Mouse (Mus musculus) heart, adult 11 months (tissue): ENCODE measurements around the gene Mbnl3.

Source experiments
- DNase-seq: peaks from one replicate; pipeline ENCODE4 v3.0.0; 2022

Gene Mbnl3

DNA sequence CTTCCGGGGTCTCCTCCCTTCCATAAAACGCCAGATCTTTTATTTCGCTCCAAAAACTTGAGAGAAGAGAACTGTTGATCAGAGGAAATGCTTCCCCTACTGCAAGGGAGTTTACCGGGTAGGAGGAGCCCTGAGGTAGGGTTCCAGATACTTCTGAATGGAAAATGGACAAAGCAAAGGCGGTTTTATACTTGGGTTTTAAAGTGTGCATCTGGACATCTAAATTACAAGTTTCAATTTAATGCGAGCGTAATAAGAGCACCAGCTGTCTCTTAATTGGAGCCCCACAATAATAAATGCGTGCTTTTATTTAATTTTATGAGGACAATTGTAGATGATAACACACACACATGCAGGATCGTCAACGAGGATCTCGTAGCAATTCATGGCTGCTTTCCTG is at the start of gene Mbnl3:
TSS of gene Mbnl3 (minus strand) at position 101 of the 400 bp plus-strand sequence.
- no peak for DNase-seq

GRCm38 (mm10) chrX:51205548-51206324 is 596 bp downstream of the Mbnl3 start:
- peak; percentile 80 for DNase-seq

- peak; percentile 90 for DNase-seq
These were observed 1.4 kb downstream of the Mbnl3 start for GRCm38 (mm10) chrX:51204626-51205547.

DNA sequence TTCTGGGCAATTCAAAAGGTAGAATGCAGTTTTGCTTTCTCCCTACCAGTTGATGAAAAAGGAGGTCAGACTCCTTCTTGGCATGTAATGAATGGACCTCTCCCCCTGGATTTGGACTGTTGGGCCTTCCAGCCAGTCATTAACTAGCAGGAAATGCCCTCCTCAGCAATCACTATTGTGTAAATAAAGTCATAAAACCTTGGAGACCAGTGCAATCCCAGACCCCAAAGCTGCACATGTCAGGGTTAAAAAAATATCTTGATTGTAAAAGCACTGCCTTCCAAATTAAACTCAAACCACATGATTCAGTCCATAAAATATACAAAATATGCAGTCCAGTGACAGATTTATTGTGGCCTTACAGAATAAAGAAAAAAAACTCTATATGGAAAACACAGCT is 9.3 kb downstream of the Mbnl3 start:
- no peak for DNase-seq

DNA sequence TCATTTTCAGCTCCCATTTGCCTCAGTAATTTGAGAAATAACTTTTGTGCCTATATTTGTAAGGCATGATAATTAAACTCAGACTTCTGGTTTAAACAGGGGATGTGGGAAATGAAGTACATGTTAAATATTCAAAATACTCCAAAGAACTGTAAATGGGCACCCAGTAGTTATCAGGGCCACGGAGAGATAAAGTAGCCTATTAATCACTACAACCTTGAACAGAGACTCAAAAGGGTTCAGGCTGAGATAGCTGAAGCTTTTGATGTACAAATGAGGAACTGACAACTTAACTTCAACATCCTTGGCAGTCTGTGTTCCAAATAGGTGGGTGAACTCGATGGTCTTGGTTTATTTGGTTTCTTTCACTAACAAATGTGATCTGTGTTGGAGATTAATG is 34.4 kb downstream of the Mbnl3 start:
- DNase-seq, result no peak

DNA sequence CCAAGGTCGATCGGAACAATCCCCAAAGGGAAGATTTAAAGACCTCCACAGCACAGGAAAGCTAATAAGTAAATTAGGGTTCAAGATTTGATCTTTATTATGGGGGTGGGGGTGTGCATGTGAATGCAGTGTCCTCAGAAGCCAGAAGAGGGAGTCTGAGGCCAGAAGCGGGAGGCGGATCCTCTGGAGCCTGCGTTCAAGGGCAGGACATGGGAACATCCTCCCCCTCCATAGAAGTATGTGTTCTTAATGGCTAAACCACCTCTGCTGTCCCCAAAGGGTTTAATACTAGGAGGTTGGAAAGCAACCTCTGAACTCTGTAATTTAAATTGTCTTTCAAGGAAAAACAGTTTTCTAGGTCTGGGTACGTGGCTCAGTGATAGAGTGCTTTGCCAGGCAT is 34.9 kb downstream of the Mbnl3 start:
- no peak for DNase-seq

GRCm38 (mm10) chrX:51170404-51170803 is 35.9 kb downstream of the Mbnl3 start:
- DNase-seq, result no peak

DNA sequence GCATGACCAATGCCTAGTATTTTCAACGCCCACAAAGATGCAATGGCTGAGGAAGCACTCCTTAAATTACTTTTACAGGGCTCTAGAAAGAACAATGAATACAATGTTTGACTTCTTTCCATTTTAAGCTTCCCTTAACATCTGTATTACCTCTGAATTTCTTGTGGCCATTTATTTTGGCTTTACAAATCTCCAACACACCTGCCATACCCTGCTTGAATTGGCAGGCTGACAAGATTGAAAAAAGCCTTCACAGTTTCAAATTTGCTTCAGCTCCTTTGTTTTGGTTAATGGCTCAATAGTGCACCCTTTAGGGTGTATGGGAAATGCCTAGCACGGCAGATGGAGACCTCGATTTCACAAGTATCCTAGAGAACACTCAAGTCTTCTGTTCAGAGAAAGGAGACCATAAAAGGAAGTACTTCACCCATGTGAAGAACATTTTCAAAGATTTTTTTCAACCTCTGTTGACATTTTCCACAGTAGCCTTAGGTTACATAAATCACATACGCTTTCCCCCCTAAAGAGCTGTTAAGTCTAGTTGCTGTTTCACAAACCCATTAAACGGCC is 36.8 kb downstream of the Mbnl3 start:
- no peak for DNase-seq

DNA sequence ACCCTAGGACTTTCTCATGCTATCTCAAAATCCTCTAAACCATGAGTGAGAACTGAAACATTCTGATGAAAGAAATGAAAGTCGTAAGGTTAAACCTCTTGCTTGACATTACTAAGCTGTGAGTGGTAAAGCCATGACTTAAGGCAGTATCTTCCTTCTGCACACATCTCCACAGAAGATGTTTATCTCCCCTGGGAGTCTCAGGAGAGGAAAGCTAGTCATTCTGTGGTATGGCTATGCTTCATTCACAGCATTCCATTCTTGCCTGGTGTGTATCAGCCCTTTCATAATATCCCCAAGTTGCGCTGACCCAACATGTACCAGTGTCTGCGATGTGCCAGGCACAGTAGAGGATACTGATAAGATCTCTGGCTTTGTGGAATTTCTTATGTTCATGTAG is 38.4 kb downstream of the Mbnl3 start:
- no peak for DNase-seq

- no peak for DNase-seq
These were observed 41.6 kb downstream of the Mbnl3 start for GRCm38 (mm10) chrX:51164766-51165165.

DNA sequence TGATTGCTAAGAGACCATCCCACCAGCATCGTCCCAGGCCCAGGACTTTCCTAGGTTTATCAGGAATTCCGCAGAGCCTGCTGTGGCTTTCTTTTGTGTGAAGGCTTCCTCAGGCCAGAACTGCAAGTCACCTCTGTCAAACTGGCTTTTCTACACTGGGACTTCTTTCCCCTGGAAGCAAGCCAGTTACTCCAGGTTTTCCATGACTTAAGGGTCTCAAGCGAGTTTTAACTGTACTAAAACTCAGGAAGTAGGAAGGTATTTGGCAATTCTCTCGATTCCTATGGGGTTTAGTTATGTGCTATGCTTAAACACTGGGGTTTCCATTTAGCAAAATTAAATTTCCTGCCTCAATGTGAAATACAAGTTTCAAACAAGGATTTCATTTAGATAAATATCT is 57.9 kb downstream of the Mbnl3 start:
- DNase-seq, result no peak

DNA sequence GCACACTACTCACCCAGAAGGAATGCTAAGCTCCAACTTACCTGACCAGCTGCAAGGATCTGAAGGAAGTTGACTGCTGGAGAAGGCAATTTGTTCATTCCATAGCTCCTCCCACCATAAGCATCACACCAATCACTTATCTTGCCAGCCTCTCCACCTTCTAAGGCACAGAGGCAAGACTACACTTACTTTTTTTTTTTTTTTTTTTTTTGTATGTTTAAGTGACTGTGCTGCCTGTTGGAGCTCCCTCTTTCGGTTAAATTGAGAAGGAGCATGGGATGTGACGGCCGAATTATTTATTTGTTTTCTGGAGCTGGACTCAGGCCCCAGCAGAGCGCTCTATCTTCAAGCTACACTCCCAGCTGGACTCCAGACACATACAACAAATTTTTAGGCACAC is 60.0 kb downstream of the Mbnl3 start:
- DNase-seq, result no peak

DNA sequence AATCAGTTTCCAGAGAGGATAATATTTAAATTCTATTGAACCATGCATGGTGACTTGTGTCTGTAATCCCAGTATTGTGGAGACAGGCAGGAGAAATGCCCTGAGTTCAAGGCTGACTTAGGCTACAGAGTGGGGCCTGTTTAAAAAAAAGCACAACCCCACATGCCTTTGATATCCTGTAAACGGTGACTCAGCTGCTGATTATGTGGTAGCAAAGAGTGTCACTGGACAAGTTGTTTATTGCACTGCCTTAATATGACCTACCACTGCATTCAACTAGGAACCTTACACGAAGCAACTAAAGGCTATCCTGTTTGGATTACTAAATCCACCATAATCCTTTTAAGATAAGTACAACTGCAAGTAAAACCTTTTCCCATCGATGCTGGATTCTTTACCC is 66.3 kb downstream of the Mbnl3 start:
- no peak for DNase-seq

GRCm38 (mm10) chrX:51131325-51131724 is 75.0 kb downstream of the Mbnl3 start:
- no peak for DNase-seq

DNA sequence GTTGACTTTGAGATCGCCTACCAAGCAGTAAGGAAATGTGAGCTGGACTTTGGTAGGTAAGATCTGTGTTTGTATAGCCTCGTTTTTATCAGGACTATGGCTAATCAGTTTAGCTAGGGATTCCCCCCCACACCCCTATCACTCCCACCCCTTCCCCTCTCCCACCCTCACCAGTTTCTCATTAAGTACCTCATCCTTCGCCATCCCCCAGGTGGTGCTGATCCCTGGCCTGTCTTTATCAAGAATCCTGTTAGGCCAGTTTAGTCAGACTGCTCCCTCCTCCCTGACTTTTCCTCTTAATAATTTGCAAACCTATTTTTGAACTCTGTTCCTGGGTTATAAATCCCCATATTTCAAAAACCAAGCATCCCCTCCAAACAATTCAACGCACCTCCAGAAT is 103.6 kb downstream of the Mbnl3 start:
- DNase-seq, result no peak

DNA sequence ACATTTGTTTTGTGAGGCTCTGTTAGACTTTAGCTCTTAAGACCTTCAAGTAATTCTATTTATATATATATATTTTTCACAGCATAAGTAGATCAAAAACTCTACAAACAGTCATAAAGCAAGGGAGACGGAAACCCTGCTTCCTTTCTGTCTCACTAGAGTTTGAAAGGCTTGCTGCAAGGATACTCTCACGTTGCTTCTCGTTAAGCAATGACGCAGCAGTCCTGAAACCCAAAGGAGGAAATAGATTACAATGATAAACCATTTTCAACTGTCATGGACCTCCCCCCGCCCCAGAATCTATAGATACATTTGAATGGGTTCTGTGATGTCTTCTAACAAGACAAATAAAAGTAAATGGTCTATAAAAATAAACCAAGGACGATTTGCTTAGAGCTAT is 121.4 kb downstream of the Mbnl3 start:
- DNase-seq, result no peak

GRCm38 (mm10) chrX:51084211-51084610 is 122.1 kb downstream of the Mbnl3 start:
- DNase-seq, result no peak

- no peak for DNase-seq
These were observed 129.6 kb downstream of the Mbnl3 start for GRCm38 (mm10) chrX:51076744-51077143.
